Mouse (Mus musculus): ENCODE measurements around the gene Stk38. TPM values are rescaled to one million over a fixed set of nuclear protein-coding genes. Genes with fewer than 3 reads are reported as not detected.
"Not testable (repeated sequence)": the region's sequence is repeated elsewhere in the genome, so short reads cannot be mapped to it uniquely, and the experiment has no call there.

Gene Stk38
- total RNA-seq (2022), result 10 to 100 TPM; 46.7 to 54.7 (median 48.4) TPM

DNA sequence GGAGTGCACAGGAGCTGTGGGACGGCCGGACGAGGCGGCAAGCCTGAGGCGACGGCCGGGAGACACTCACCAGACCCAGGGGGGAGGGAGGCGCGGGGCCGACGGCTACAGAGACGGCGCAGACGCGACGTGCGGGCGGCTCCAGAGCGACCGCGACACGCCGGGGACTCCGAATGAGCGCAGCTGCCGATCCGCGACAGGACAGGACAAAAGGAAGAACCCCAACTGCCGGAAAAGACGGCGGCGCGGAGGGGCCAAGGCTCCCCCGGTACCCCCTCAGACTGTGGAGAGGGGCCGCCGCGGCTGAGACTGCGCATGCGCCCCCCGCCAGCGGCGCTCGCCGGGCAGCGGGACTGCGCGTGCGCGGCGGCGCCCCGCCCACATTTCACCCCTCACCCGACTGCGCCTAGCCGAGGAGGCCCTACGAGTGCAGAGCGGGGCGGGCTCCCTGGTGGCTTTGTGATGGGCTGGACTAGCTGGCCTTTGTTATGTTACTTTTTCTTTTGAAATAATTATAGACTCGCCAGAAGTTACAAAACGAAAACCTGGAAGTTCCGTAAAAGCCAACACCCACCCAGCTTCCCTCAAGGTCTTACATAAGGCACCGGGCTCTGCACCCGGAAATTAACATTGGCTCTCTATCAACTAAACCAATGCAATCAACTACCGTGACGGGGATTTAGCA is at the start of gene Stk38:
Stk38 (minus strand) TSS at position 355 of the 685 bp plus-strand sequence.
- DNase-seq (ENCODE audit: low spot score in 2 of 2), result peak; percentile 85 to 89

DNA sequence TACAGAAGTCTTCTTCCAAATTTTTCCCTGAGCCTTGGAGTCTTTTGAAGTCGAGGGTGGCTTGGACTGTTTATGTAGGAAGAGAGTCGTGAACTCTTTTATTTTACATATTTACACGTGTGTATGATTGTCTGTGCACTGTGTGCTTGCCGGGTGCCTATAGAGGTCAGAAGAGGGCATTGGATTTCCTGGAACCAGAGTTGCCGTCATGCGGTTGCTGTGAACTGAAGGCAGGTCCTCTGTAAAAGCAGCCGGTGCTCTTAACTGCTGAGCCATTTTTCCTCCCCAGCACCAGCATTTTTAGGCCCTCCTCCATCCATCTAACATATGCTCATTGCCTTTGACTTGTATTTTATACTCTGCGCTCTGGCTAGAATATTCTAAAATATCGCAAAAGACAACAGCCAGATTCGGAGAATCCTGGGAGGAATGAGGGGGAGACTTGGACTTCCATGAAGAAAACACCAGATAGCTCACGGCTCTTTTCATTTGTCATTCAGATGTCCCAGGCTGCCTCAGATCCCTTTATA is 49.6 kb upstream of the Stk38 start:
- DNase-seq (ENCODE audit: low spot score in 2 of 2), result no peak

DNA sequence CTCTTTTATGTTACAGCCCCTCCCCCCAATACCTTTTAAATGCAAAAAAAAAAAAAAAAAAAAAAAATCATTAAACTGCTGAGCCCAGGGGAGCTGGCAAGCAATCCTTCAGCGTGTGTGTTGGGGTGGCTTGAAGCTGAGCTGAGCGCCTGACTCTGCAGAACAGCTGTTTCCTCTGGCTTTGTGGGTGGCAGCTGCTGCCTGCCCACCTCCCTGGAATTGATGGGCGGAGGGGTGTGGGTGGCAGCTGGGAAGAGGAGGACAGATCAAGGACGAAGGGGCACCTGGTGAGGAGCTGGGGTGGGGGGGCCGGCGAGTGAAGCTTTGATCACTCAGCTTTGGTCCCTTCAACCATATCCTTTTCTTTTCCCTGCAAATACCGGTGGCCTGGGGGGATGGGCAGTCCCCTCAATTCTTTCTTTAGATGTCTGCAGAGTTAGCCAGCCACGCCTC is 48.9 kb upstream of the Stk38 start:
- no peak for DNase-seq (ENCODE audit: low spot score in 2 of 2)

DNA sequence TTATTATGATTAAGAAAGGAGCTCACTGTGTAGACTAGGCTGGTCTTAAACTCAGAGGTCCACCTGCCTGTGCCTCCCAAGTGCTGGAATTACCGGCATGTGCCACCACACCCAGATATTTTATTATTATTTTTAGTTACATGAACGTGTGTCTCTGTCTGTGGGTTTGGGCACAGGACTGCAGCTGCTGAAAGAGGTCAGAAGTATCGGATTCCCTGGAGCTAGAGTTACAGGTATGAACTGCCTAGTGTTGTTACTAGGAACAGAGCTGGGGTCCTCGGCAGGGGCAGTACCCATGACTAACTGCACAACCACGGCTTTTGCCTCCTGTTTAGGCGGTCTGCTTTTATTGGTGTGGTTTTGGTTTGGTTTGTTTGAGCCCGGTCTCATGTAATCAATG is 48.4 kb upstream of the Stk38 start:
- DNase-seq (ENCODE audit: low spot score in 2 of 2), result no peak

DNA sequence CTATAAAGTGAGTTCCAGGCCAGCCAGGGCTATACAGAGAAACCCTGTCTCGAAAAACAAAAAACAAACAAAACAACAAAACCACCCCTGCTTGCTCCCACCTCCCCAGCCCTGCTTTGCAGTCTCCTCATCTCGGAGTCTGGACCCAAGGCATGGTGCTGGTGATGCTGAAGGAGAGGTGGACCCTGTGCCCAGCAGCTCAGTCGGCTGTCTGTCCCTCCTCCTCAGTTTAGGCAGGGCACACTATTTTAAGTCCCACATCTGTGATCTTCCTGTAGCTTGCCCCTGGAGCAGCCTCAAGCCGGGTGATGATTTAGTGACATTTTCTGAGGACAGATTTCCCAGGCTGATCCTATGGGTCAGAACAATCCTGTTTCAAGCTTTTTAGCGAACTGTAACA is 47.8 kb upstream of the Stk38 start:
- no peak for DNase-seq (ENCODE audit: low spot score in 2 of 2)

DNA sequence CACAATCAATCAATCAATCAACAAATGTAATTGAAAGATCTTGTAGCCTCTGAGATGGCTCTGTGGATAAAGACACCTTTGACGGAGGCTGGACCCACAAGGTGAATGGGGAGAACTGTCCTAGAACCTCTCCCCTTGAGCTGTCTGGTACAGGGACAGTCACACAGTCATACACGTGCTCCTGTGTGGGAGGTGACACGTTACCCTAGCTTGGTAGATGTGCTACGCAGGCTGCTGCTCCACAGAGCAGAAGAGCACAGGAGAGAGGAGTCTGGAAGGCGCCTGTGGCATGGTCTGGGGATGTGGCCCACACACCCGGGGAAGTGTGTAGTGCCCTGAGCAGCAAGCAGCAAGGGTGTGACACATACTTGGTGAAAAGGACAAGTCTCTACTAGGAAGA is 46.6 kb upstream of the Stk38 start:
- DNase-seq (ENCODE audit: low spot score in 2 of 2), result no peak

DNA sequence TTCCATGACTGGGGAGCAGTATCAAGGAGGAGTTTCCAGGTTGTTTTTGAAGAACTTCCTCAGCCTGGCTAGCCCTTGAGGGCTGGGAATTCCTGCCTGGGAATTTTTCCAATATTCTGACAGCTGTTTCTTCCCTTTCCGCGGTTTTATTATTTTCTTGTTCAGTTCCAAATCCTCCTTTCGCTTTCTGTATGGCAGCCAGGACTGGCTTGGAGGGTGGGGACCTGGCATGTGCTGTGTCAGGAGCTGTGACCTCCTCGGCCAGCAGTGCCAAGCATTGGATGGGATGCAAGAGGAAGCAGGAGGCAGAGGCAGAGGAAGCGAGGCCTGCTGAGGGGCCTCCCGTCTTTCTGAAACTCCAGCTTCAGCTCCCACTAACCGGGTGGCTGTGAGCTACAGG is 46.0 kb upstream of the Stk38 start:
- DNase-seq (ENCODE audit: low spot score in 2 of 2), result no peak

DNA sequence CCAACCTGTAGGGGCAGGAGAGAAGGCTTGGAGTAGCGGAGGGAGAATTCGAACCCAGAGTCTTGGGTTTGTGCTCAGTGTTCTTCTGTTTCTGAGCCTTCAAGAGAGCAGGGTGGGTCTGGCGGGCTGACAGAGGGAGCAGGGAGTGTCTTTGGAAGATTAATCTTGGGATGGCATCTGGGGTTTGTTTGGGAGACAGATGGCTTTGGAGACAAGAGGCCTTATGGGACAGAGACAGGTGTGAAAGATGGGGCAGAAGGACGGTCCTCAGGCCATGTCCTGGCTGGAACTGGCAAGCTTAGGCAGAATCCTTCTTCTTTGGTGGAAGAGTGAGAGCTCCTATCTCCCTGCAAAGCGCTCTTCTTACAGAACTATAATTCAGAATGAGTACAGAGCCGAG is 45.3 kb upstream of the Stk38 start:
- DNase-seq (ENCODE audit: low spot score in 2 of 2), result no peak

DNA sequence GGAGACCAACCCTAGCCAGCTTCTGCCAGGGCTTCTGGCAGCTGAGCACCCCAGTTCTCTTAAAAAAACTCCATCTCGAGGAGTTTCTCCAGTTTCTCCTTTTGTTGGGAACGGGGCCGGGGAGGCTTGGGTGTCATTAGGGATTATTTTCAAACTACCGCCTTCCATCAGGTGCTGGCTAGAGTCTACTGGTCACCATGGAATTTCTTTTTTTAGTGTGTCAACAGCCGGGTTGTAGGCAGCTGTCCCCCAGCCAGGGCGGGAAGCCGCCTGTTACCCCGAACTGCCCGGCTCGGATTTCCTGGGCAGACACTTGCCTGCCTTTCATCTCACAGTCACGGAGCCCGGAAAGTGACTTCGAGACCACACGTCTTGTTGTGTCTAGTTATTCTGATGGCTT is 43.0 kb upstream of the Stk38 start:
- no peak for DNase-seq (ENCODE audit: low spot score in 2 of 2)

DNA sequence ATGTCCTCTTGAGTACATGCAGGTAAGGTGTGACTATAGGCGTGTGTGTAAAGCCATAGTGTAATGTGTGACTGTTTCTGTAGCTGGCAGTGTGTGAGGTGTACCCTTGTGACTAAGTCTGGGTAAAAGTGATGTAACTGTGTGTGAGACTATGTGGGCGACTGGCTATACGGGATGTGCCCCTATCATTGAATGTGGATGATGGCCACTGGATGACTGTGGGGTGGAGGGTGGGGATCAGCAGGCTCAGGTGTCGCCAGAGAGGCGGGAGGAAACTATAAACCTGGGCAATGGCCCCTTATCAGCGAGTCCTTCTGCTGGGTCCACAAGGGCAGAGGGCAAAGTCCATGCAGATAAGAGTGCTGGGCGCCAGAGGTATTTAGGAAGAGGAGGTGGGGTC is 42.1 kb upstream of the Stk38 start:
- no peak for DNase-seq (ENCODE audit: low spot score in 2 of 2)

DNA sequence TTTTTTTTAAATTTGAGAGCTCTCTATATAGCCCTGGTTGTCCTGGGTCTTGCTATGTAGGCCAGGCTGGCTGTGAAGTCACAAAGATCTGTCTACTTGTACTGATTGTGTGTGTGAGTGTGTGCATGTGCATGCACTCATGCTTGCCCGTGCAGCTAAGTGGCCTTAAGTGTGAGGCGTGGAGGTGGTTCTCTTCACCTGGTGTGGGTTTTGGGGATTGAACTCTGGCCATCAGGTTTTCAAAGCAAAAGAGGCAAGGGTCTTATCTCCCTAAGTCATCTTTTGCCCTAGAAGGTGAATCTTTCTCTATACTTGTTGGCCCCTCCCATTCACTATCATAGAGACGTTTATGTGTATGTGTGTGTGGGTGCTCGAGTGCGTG is 41.7 kb upstream of the Stk38 start:
- DNase-seq (ENCODE audit: low spot score in 2 of 2), result no peak

DNA sequence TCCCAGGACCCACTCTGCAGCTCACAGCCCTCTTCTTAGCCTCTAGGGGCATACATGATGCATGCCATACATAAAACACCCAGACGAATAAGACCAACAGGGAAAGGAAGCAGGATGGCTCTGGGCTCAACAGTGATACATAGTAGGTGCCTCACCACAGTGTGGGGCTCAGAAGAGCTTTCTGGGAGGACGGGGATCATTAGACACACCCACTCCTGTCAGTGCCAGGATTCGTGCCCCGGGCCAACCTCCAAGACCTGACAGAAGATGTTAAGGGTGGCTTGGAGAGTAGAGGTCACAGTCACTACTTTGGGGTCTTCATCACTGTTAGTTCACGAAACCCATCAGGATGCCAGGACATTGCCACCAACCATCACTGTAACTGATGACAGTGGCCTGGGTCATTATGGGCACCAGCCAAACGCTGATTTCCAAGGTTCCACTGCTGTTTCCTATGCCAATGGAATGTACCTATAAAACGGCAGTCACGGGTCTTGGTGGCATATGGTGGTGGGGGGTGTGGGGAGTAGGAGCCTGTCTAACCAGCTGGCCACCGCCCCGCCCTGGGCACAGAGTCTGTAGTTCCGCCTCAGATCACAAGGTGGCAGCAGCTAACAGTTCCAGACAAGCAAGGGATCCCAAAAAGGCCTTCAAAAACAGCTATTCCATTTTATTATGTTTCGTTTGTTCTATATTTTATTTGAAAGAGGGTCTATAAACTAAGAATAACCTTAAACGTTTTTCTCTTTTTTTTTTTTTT is 41.1 kb upstream of the Stk38 start:
- peak; percentile 74 to 87 for DNase-seq (ENCODE audit: low spot score in 2 of 2)

DNA sequence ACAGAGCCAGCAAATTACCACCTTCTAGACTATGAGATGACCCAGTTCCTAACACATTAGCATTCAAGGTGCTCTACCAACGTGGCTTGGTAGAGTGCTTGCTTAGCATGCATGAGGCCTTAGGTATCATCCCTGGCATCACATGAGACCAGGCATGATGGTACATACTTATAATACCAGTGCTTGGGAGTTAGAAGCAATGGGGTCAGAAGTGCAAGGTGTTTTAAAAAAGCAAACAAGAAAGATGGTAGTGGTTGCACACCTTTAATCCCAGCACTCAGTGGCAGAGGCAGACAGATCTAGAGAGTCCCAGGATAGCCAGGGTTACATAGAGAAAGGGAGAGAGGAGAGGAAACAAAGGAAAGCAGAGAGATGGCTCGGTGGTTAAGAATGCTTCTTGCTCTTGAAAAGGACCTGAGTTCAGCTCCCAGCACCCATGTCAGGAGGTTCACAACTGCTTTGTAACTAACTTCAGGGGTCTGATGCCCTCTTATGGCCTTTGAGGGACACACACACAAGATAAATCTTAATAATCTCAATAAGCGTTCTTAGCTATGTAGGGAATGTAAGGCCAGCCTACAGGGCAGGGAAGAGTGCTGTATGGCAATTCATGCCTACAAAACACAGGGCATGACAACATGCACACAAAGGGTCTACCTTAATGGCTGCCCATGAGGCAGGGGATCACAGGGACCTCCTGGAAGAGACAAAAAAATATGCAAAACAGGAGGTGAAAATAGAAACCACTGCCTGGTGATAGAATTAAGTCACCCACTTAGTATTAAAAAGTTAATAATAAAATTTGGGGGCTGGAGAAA is 40.1 kb upstream of the Stk38 start:
- no peak for DNase-seq (ENCODE audit: low spot score in 2 of 2)

DNA sequence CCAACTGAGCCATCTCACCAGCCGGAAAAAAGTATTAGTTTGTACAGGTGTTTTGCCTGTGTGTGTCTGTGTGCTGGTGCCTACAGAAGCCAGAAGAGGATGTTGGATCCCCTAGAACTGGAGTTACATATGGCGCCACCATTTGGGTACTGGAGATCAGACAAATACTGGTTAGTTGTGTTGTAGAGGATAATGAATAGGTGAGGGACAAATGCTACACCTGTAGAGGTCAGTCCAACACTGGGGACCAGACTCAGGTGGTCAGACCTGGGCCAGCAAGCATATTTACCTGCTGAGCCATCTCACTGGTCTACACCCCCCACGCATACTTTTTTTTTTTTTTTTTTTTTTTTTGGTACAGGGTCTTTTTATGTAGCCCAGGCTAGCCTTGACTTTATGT is 39.1 kb upstream of the Stk38 start:
- no peak for DNase-seq (ENCODE audit: low spot score in 2 of 2)

DNA sequence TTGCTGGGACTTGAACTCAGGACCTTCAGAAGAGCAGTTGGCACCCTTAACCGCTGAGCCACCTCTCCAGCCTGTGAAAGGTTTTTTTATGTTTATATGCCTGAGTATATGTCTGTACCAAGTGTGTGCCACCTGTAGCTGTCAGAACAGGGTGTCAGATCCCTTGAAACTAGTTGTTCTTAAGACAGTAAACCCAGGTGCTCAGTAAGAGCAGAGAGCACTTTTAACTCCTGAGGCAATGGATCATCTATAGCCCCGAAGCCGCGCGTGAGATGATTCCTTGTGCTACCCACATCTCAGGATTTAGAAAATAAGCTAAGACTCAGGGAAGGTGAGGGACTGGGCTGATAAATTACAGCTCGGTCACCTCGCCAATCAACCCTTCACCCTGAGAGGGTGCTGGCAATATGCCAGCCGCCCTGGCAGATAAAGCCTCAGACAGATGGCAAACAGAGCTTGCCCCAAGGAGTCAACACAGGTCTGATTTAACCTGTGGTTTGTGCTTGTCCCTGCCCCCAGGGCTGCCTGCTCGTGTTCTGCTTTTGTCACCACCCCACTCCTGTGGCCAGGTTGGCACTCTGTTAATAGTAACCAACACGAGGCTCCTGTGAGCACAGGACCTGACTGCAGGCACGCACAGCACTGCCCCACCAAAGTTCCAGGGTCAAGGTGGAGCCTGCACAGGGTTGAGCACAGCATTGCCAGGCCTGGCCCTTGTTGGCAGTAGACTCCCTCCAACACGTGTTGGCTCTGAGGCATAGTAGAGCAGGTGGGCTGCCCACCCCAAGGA is 38.1 kb upstream of the Stk38 start:
- DNase-seq (ENCODE audit: low spot score in 2 of 2), result no peak

DNA sequence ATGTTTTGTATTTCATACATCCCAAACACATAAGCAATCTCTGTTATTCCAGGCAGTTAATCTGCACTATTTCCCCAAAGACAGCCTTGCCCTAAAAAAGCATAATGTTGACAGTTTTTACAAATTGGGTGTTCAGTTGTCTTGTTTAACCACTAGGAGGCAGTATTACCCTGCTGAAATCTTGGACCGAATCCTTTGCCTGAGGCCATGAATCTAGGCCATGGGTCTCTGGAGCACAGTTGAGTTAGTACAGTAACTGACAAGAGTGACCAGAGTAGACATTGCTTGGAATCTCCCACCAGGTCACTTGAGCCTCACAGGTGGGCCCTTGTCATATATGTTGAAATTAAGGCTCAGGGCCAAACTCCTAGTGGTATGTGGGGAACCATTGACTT is 37.1 kb upstream of the Stk38 start:
- no peak for DNase-seq (ENCODE audit: low spot score in 2 of 2)

DNA sequence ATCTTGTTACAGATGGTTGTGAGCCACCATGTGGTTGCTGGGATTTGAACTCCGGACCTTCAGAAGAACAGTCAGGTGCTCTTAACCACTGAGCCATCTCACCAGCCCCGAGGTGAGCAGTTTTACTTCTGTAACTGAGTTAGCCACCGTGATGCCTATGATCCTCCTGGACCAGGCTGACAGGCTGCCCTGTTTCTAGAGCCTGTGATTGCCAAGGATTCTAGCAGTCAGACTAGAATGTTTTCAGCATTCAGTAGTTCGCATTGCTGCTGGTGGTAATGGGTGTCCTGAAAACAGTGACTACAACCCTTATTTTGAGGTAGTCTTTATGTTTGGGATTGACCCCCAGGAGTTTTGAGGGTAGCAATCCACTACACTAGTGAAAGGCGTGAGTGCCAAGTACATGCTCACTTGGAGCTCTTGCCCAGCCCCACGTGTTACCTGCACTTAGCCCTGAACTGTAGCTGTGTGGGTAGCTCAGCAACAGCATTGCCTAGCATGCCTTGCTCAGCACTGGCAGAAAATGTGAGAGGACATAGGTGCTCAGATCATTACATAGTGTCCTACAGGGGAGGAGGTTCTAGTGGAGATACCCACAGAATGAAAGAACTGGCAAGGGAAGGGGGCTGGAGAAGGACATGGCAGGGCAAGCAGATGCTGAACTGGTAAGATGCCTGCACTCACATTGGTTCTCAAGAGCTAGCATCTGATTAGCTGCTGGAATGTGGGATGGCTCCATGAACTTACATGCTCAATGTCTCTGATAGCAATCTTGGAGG is 36.5 kb upstream of the Stk38 start:
- no peak for DNase-seq (ENCODE audit: low spot score in 2 of 2)

DNA sequence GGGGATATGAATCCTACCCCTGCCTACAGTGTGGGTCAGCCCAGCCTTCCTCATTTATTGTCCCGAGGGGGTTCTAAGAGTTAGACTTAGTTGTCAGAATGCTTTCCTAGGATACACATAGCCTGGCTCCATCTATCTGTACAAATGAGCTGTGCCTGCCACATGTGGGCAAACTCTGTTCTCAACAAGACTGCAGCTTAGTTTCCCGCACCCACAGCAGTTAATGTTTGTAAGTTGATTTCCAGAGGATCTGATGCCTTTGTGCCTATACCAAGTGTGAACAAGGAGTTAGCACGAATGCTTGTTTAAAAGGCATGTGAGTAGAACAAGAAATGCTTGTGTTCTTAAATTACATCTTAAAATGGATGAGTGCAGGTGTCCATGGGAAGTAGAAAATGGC is 35.8 kb upstream of the Stk38 start:
- no peak for DNase-seq (ENCODE audit: low spot score in 2 of 2)

DNA sequence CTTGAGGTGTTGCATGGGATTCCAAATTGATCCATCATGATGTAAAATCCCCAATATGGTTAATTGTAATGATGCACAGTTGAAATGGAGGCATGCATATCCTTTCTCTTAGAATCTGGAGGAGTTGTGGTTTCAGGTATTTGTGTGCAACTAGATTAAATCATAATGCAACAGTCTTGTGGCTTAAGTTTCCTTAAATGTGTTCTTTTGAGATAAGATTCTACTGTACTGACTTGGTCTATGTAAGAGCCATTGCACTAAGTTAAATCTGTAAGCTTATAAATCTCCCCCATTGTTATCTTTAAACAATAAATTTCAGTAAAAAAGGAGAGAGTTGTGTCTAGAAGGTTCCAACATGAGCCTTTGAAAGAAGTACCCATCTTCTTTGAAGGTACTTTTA is 34.8 kb upstream of the Stk38 start:
- no peak for DNase-seq (ENCODE audit: low spot score in 2 of 2)

DNA sequence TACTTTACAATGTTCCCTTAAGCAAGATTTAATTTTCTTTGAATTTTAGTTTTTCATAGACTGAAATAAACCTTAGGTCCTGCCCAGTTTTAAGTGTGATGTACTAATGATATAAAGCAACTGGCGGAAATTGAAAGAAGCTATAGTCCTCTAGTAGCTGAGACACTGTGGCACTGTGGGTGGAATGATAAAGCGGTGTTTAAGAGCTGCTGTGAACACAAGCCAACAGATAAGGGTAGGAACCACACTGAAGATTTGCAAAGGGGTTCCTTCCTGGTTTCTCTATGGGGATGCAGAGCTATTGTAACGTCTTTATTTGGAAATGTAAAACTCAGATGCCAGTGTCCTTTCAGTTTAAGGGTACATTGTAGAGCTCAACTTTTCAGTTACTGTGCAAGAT is 33.8 kb upstream of the Stk38 start:
- not testable (repeated sequence) for DNase-seq (ENCODE audit: low spot score in 2 of 2)

Measured in left cerebral cortex, adult 8-10 months (tissue).